ENCODE assay signal across 31 mouse cellular contexts in the genomic region with DNA sequence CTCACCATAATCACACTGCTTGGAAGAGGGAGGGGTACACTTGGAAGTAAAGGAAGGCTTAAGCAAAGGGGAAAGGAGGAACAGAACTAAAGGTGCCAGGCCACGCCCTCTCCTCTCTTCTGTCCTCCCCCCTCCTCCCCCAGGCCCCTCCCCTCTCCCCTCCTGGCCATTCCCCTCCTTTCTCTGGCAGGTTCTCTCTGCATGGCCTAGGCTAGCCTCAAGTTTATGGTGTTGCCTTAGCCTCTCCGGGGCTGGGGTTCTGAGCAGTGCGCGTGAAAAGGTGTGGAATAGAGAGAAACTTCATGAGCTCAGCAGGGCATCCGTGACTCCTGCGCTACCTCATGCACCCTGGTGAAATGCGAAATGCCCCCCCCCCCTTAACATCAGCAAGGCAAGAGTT.
DNase-seq lines count a peak whose midpoint lies in the region; ATAC-seq lines count a peak whose summit lies in the region.
"Had no signal": no experiment of that assay in that cellular context is flagged by ENCODE, and none has a peak within 500 bp of the region (broad histone marks: within the 10 kb centered on the region; RNA-seq: fewer than 3 reads in every experiment).

No protein-coding gene starts in this region.

- WGBS in forebrain, embryonic 15.5 days, result 79% methylated on average over 7 of the region's 7 CpGs
- WGBS in forebrain, embryonic 13.5 days, result 85% methylated on average over 7 of the region's 7 CpGs
- 85% methylated on average over 7 of the region's 7 CpGs for WGBS in lung, embryonic 16.5 days

- no peaks in the 10 kb centered on the region for H3K36me3 ChIP-seq in forebrain, embryonic 15.5 days
- H3K36me3 ChIP-seq in forebrain, embryonic 13.5 days (ENCODE audit: poor library complexity, severe bottlenecking), result no peaks in the 10 kb centered on the region
- H3K36me3 ChIP-seq in lung, embryonic 16.5 days (ENCODE audit: control insufficient read depth, insufficient read depth, low read length), result no peaks in the 10 kb centered on the region
- H3K36me3 ChIP-seq: heart, embryonic 10.5 days; heart, embryonic 15.5 days; kidney, embryonic 15.5 days; limb, embryonic 15.5 days; liver, embryonic 13.5 days had no signal

- H3K4me1 ChIP-seq in forebrain, embryonic 15.5 days, result peaks cover 3% of the 10 kb centered on the region
- 0 out of 2 replicates have a peak, but pooled peaks cover 2% of the 10 kb centered on the region for H3K4me1 ChIP-seq in forebrain, embryonic 13.5 days
- H3K4me1 ChIP-seq in lung, embryonic 16.5 days (replicated peaks; ENCODE audit: control insufficient read depth, insufficient read depth, low read length), result peaks cover 4% of the 10 kb centered on the region
- H3K4me1 ChIP-seq: kidney, embryonic 15.5 days; limb, embryonic 15.5 days; liver, embryonic 13.5 days had no signal

- H3K27me3 ChIP-seq in forebrain, embryonic 15.5 days, result no peaks in the 10 kb centered on the region
- H3K27me3 ChIP-seq in forebrain, embryonic 13.5 days, result no peaks in the 10 kb centered on the region
- no peaks in the 10 kb centered on the region for H3K27me3 ChIP-seq in lung, embryonic 16.5 days (ENCODE audit: control insufficient read depth, insufficient read depth, low read depth, low read length)
- H3K27me3 ChIP-seq: heart, embryonic 15.5 days; kidney, embryonic 15.5 days; limb, embryonic 15.5 days; liver, embryonic 13.5 days had no signal

- ATAC-seq in forebrain, embryonic 15.5 days (replicated peaks), result 0 out of 2 replicates have a peak, but pooled peaks have one; percentile 41
- no peak for ATAC-seq in forebrain, embryonic 13.5 days
- ATAC-seq in lung, embryonic 16.5 days (ENCODE audit: low read depth), result 0 out of 2 replicates have a peak, but pooled peaks have one; percentile 23
- ATAC-seq: forebrain, postnatal 0 days; hindbrain, embryonic 16.5 days had no signal

- no peak for DNase-seq in lung, postnatal 10 days
- DNase-seq in ES-CJ7 (ENCODE audit: low read depth, low spot score) (peak; percentile 18), ZHBTc4 (ENCODE audit: low read depth, low spot score) (peak; percentile 58)
- DNase-seq in T-cell, adult 2 months (ENCODE audit: low spot score), result no peak
- DNase-seq in heart, adult 18-20 months, result no peak
- DNase-seq: adrenal gland, postnatal 14 days; cerebellum, adult 11 months; cerebellum, adult 9-10 months; cerebellum, postnatal 36 days; embryo, embryonic 11 days; forebrain, postnatal 0 days; kidney, adult 18-20 months; kidney, postnatal 36 days; liver, embryonic 13.5 days; lung, adult 18-20 months; right cerebral cortex, adult 18-20 months; spleen, adult 18-20 months; thymus, adult 18-20 months; thymus, postnatal 25 days had no signal

- no peak overlapping the region for H3K27ac ChIP-seq in forebrain, embryonic 15.5 days (replicated peaks)
- H3K27ac ChIP-seq in forebrain, embryonic 13.5 days, result no peak overlapping the region
- H3K27ac ChIP-seq in lung, embryonic 16.5 days (ENCODE audit: low read length), result no peak overlapping the region
- H3K27ac ChIP-seq: heart, embryonic 10.5 days; heart, embryonic 15.5 days; kidney, embryonic 15.5 days; layer of hippocampus, adult 2 months; left cerebral cortex, adult 2 months; limb, embryonic 15.5 days; liver, embryonic 13.5 days; stomach, postnatal 0 days had no signal

- H3K9me3 ChIP-seq in forebrain, embryonic 15.5 days, result no peaks in the 10 kb centered on the region
- no peaks in the 10 kb centered on the region for H3K9me3 ChIP-seq in forebrain, embryonic 13.5 days (replicated peaks)
- no peaks in the 10 kb centered on the region for H3K9me3 ChIP-seq in lung, embryonic 16.5 days (ENCODE audit: control insufficient read depth, low read length)
- H3K9me3 ChIP-seq: heart, embryonic 10.5 days; heart, embryonic 15.5 days; kidney, embryonic 15.5 days; limb, embryonic 15.5 days; liver, embryonic 13.5 days had no signal

- H3K4me3 ChIP-seq in forebrain, embryonic 15.5 days, result no peak overlapping the region
- H3K4me3 ChIP-seq in forebrain, embryonic 13.5 days, result no peak overlapping the region
- H3K4me3 ChIP-seq in lung, embryonic 16.5 days (ENCODE audit: low read length), result no peak overlapping the region
- H3K4me3 ChIP-seq: erythroblast, embryonic 14.5 days; heart, embryonic 10.5 days; heart, embryonic 15.5 days; kidney, embryonic 15.5 days; layer of hippocampus, adult 2 months; left cerebral cortex, adult 2 months; limb, embryonic 15.5 days; liver, embryonic 13.5 days had no signal

- H3K9ac ChIP-seq in forebrain, embryonic 15.5 days (replicated peaks), result no peak overlapping the region
- H3K9ac ChIP-seq in forebrain, embryonic 13.5 days, result no peak overlapping the region
- H3K9ac ChIP-seq in lung, embryonic 16.5 days (ENCODE audit: low read length), result no peak overlapping the region
- H3K9ac ChIP-seq: forebrain, postnatal 0 days; heart, embryonic 15.5 days; kidney, embryonic 15.5 days; limb, embryonic 15.5 days; liver, embryonic 13.5 days had no signal

- H3K4me2 ChIP-seq in forebrain, embryonic 15.5 days (replicated peaks), result no peak overlapping the region
- no peak overlapping the region for H3K4me2 ChIP-seq in forebrain, embryonic 13.5 days
- no peak overlapping the region for H3K4me2 ChIP-seq in lung, embryonic 16.5 days (ENCODE audit: low read depth, low read length)
- H3K4me2 ChIP-seq: heart, embryonic 15.5 days; kidney, embryonic 15.5 days; limb, embryonic 15.5 days; liver, embryonic 13.5 days had no signal

Comparison
In these comparisons a context has a peak if more than half of its experiments do, and no peak if none do; other contexts are left out.
1. DNase-seq: peak in ES-CJ7 (single experiment) and ZHBTc4 (single experiment); none in lung, postnatal 10 days (single experiment), T-cell, adult 2 months (single experiment) and heart, adult 18-20 months (0 of 2).